Mouse (Mus musculus) kidney, postnatal 0 days (tissue): ENCODE measurements at regions not wholly inside any gene's neighbourhood (a gene's known extent, or its start where the extent isn't known, plus 50 kb on each side); places are given as distances from the start of the nearest gene placed in this dataset.
"Not testable (repeated sequence)": the region's sequence is repeated elsewhere in the genome, so short reads cannot be mapped to it uniquely, and the experiment has no call there.

ENCODE experiments used
- ATAC-seq: fragments of 200-750 bp; cut with Nextera tagmentation; replicated peaks from 2 replicates; pipeline ENCODE4 v1.8.0; 2017; ENCODE audit warnings: low read depth, moderate number of reproducible peaks, moderate TSS enrichment, moderate library complexity; ENCODE audit not compliant: low FRiP score
- DNase-seq: peaks from one replicate; pipeline ENCODE4 v3.0.0-alpha.2; 2016; ENCODE audit warnings: low spot score
- H3K27ac ChIP-seq: fragments of 300-500 bp; sonication (generic); 2 replicates; pipeline ENCODE4 v1.5.1; 2014; ENCODE audit warnings: mild to moderate bottlenecking
- H3K27me3 ChIP-seq: fragments of 300-500 bp; sonication (generic); 2 replicates; pipeline ENCODE4 v1.6.1; 2014; ENCODE audit warnings: low read length, mixed read lengths; ENCODE audit not compliant: insufficient read depth
- H3K36me3 ChIP-seq: fragments of 300-500 bp; sonication (generic); 2 replicates; pipeline ENCODE4 v1.6.1; 2014; ENCODE audit warnings: low read length, mixed read lengths; ENCODE audit not compliant: insufficient read depth
- H3K4me1 ChIP-seq: fragments of 300-500 bp; sonication (generic); replicated peaks from 2 replicates; pipeline ENCODE4 v1.6.1; 2014; ENCODE audit warnings: antibody characterized with exemption, low read length, mixed read lengths; ENCODE audit not compliant: insufficient read depth
- H3K4me2 ChIP-seq: fragments of 300-500 bp; sonication (generic); 2 replicates; pipeline ENCODE4 v1.6.1; 2014; ENCODE audit warnings: mild to moderate bottlenecking, low read length, moderate library complexity, mixed read lengths
- H3K4me3 ChIP-seq: fragments of 300-500 bp; sonication (generic); replicated peaks from 2 replicates; pipeline ENCODE4 v1.5.1; 2014; ENCODE audit warnings: low read depth, low read length
- H3K9ac ChIP-seq: fragments of 300-500 bp; sonication (generic); 2 replicates; pipeline ENCODE4 v1.6.1; 2014; ENCODE audit warnings: low read depth, low read length
- H3K9me3 ChIP-seq: fragments of 300-500 bp; sonication (generic); replicated peaks from 2 replicates; pipeline ENCODE4 v1.6.1; 2016; ENCODE audit warnings: low read length, inconsistent platforms, mixed read lengths
- CTCF ChIP-seq: IDR thresholded peaks from 2 replicates; pipeline ENCODE4 v1.5.1; 2016; ENCODE audit warnings: antibody characterized with exemption, low read depth, mild to moderate bottlenecking, moderate library complexity
- WGBS: fragments of 180-500 bp; shearing (Covaris S2); extraction: QIAGEN DNeasy Blood & Tissue Kit; methylation state at CpG from one replicate; pipeline ENCODE4 v1.1.7; 2014; 5-methylcytosine and 5-hydroxymethylcytosine counted together

DNA sequence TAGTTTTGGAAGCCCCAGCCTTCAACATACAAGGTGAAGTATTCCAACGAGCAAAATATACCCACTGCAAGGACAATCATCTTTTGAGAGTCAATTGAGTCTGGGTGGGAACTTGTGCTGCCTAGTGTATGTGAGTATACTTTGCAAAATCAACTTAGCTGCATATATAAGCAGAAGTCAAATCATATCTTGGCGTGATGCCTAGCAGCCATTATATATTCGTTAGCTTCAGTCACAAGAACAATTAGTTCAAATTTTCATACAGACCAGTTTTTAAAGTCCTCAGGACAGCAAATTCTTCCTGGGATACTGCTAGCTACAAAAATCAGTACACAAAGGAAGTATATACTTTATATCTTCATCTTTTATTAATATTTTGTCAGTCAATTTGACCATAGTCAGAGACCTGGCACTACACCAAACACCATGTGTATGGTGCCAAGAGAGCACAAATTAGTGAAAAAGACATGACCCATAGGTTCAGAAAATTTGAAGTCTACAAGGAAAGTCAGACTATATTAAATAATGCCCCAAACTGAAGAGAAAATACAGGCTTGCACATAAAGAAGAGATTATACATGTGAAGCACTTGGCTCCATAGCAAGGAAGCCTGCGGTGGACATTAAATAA is 120.5 kb upstream of the Creb1 start:
- no peak for TF ChIP-seq CTCF
- no peak overlapping the region for H3K4me2 ChIP-seq
- no peak for ATAC-seq
- no peak overlapping the region for H3K4me3 ChIP-seq
- no peak overlapping the region for H3K27ac ChIP-seq
- H3K27me3 ChIP-seq, result no peaks in the 10 kb centered on the region
- no peaks in the 10 kb centered on the region for H3K36me3 ChIP-seq
- no peaks in the 10 kb centered on the region for H3K9me3 ChIP-seq
- no peak for DNase-seq
- no peak overlapping the region for H3K9ac ChIP-seq
- 91% methylated on average over 4 of the region's 4 CpGs for WGBS
- H3K4me1 ChIP-seq, result no peaks in the 10 kb centered on the region

DNA sequence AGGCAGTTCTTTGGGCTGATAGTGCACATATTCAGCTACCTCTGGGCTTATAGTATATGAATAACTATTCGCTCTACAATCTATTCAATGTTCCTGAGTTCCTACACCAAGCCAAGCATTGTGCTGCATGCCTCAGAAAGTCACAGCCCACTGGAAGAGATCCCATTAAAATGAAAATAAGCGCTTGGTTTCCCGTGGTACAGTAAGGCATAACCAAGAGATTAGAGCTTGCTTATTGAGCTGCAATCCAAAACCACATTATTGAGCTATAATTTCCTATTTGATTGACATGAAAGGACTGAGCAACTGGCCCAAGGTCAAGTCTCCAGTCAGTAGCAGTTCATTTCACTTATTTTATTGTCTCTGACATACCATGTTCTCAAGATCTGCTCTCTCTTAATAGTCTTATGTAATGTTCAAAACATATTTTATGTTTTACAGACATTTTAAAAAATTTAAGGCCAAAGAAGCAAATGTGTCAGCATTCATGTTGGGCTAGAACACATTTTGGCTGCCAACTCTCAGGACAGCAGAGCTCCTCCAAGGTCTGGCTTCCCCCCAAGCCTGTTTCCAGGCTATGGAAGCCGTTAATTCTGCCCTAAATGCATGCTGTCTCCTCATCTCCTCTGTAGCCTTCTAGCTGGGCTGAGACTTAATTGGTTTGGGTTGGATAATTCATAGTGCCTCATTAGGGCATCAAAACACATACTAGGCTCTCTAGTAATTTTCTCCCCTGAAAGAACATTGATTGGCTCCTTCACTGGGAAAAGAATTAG is 123.5 kb upstream of the Creb1 start:
- Histone ChIP-seq H3K9ac (no peak overlapping the region), H3K4me3 (no peak overlapping the region), H3K4me1 (no peaks in the 10 kb centered on the region), H3K27ac (no peak overlapping the region), H3K4me2 (no peak overlapping the region), H3K27me3 (no peaks in the 10 kb centered on the region), H3K36me3 (no peaks in the 10 kb centered on the region), H3K9me3 (no peaks in the 10 kb centered on the region)
- WGBS, result 51% methylated on average over 4 of the region's 4 CpGs
- ATAC-seq (no peak), DNase-seq (peak; percentile 68)
- no peak for TF ChIP-seq CTCF

DNA sequence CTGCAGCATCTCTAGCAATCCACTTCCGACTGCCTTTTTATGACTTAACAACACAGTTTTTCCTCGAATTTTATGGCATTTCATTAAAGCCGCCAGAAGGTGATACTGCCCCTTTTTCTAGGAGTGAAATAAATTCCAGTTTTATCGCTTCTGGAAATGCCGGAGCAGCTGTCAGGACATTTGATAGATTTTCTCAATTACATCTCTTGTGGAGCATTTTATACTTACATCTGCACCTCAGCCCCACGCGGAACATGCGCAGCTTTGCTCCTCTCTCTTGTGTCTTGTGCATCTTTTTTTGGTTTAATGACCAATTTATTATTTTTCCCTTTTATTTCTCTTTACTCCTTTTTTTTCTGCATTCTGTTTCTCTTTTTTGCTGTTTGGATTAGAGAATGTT is 140.9 kb upstream of the Creb1 start:
- TF ChIP-seq CTCF, result no peak
- 24% methylated on average over 8 of the region's 8 CpGs for WGBS
- Histone ChIP-seq H3K36me3 (no peaks in the 10 kb centered on the region), H3K27ac (no peak overlapping the region), H3K4me1 (no peaks in the 10 kb centered on the region), H3K9ac (no peak overlapping the region), H3K27me3 (no peaks in the 10 kb centered on the region), H3K9me3 (no peaks in the 10 kb centered on the region), H3K4me2 (no peak overlapping the region), H3K4me3 (no peak overlapping the region)
- DNase-seq (peak; percentile 56), ATAC-seq (no peak)

DNA sequence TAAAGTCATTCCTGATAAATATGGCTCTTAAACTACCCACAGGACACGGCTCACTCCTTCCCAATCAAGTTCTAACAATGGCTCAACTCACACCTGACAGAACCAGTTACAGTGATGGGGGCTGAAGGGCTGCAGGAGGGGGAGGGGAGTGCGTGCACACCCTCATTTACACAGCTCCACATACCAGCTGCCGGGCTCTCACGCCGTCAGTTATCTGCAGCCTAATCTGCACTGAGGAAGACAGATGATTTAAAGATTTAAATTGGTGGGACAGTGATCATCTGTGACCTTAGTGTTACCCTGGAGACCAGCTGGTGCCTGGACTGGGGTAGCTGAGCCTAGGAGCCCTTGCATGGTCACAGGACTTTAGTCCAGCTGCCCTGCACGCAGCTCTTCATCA is 151.2 kb upstream of the Creb1 start:
- H3K4me3 ChIP-seq, result no peak overlapping the region
- H3K4me1 ChIP-seq, result no peaks in the 10 kb centered on the region
- no peak overlapping the region for H3K9ac ChIP-seq
- no peak for TF ChIP-seq CTCF
- no peak overlapping the region for H3K27ac ChIP-seq
- no peaks in the 10 kb centered on the region for H3K27me3 ChIP-seq
- ATAC-seq (no peak), DNase-seq (no peak)
- H3K36me3 ChIP-seq, result no peaks in the 10 kb centered on the region
- H3K4me2 ChIP-seq, result no peak overlapping the region
- no peaks in the 10 kb centered on the region for H3K9me3 ChIP-seq
- WGBS, result 29% methylated on average over 6 of the region's 6 CpGs

DNA sequence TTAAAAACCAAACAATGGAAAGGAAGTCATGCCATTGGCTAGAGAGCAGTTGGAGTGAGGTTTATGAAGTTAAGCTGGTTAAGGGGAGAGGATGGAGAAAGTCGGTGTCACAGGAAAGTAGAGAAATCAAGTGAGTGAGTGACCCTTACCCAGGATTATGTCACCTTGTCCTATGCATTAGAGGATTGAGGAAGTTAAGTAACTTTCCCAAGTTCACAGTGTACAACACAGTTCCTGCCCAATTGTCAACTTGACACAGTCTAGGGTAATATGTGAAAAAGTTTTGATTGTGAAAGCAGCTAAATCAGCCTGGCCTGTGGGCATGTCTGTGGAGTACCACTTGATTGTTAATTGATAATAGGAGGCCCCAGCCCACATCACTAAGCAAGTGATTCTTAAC is 156.0 kb upstream of the Creb1 start:
- H3K27me3 ChIP-seq, H3K9ac ChIP-seq, DNase-seq, H3K4me3 ChIP-seq, H3K4me1 ChIP-seq, ATAC-seq, H3K27ac ChIP-seq, H3K4me2 ChIP-seq, H3K9me3 ChIP-seq, H3K36me3 ChIP-seq: not testable (repeated sequence)
- WGBS, result 82% methylated on average over 1 of the region's 1 CpGs

DNA sequence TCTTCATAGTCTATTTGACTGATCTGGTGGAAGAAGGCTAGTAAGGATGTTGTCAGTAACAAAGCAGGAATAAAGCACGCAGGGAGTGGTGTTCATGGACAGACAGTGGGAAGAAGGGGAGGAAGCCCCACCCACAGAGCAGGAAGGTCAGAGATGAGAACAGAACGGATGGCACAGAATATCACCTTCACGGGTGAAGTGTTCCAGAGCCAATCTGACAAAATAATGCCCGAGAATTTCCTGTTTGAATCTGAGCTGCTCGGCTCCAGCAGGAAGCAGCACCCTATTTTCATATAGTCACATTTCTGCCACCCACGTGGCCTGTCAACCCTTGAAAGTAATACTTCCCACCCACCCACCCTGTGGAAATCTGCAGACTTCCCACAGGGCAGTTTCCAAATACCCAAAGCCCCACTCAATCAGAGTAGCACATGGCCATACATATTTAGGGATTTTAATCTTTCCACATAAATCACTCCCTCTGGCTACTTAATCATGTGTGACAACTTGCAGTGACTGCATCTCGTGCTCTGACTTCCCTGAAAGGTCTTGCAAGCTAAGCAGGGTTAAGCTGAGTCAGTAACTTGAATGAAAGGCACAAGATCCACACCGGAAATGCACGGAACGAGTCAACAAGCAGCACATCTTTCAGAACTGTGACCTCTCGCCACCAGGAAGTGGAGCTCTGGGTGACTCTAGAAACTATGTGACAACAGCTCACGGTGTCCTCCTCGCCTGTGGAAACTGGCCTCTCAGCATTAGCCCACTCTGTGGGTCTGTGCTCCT is 158.0 kb upstream of the Creb1 start:
- H3K4me1 ChIP-seq, result no peaks in the 10 kb centered on the region
- no peaks in the 10 kb centered on the region for H3K36me3 ChIP-seq
- WGBS, result 44% methylated on average over 13 of the region's 13 CpGs
- ATAC-seq, result peak; percentile 52
- no peak overlapping the region for H3K4me3 ChIP-seq
- DNase-seq, result peak; percentile 58
- no peak overlapping the region for H3K4me2 ChIP-seq
- H3K27me3 ChIP-seq, result no peaks in the 10 kb centered on the region
- no peaks in the 10 kb centered on the region for H3K9me3 ChIP-seq
- no peak overlapping the region for H3K9ac ChIP-seq
- H3K27ac ChIP-seq, result no peak overlapping the region
- no peak for TF ChIP-seq CTCF
